Mouse (Mus musculus) monocyte, adult 5-6 weeks (primary cell): ENCODE results near the gene Vav2. TPM values are rescaled to one million over a fixed set of nuclear protein-coding genes. Genes with fewer than 3 reads are reported as not detected.

Experiments
- ATAC-seq: fragments of 153-309, 156-312 bp; replicated peaks from 2 replicates; pipeline ENCODE4 v1.8.0; 2017; ENCODE audit warnings: mild to moderate bottlenecking; ENCODE audit not compliant: low TSS enrichment, insufficient number of reproducible peaks, severe bottlenecking, poor library complexity, low FRiP score
- total RNA-seq: library from RNA; stranded (forward); fragments of 200-1000, 200-491, 200-594 nt; gene quantifications from 3 replicates; pipeline ENCODE4 v1.2.3, GENCODE M21; 2017

Vav2 gene
- total RNA-seq, 1 experiment from 2014 or later: 18.0 TPM

- no peak for ATAC-seq
Observed at GRCm38 (mm10) chr2:27413936-27414657, 12.7 kb downstream of the Vav2 start.

DNA sequence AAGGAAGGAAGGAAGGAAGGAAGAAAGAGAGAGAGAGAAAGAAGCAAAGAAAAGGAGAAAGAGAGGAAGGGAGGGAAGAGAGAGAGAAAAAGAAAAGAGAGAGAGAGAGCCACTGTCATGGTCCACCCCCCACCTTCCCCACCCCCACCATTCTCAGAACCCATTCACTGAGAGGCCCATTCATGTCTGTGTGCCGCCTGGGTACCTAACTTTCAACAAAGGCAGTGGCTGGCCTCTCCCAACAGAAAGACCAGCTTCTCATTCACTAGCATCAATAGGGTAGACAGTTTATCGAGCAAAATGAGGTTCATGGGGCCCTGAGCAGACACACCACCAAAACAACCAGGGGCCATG is 13.3 kb downstream of the Vav2 start:
- ATAC-seq: no peak

GRCm38 (mm10) chr2:27412245-27412800 is 14.5 kb downstream of the Vav2 start:
- no peak for ATAC-seq

DNA sequence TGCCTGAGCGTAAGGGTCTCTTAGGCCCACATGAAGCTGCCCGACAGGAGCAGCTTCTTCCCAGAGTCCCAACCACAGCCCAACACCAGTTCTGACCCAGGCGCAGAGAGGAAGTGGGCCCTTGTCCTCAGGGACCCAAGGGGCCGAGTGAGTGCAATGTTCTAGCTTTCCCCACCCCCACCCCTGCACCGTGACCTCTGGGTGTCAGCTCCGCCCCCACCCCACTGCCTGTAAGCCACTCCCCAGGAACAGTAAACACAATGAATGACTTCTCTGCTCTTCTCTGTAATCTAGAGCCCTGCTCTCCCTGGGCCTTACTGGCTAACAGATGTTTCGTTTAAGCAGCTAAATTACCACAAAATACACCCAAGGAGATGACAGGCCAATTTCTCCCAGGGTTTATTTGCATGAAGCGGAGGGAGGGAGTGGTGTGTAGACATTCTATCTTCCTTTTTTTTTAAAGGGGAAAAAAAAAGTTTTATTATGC is 15.1 kb downstream of the Vav2 start:
- peak; percentile 68 for ATAC-seq

GRCm38 (mm10) chr2:27410518-27411140 is 16.2 kb downstream of the Vav2 start:
- ATAC-seq: no peak

- no peak for ATAC-seq
Observed at GRCm38 (mm10) chr2:27408194-27408593, 18.6 kb downstream of the Vav2 start.

DNA sequence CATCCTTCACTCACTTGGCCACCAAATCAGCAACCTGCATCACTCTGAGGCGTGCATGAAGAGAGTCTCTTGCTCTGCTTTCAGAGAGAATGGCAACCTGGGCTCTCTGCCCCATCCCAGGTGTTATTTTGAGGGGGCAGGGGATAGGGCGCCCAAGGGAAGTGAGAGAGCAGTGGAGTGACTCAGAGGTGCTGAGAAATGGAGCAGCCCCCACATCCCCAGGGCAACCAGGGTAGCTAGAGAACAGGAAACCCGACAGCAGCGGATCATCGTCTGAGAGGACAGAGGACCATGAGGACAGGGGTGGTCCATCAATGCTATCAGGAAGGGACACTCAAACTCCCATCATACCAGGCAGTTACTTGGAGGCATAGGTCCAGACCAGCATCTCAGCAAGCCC is 19.9 kb downstream of the Vav2 start:
- ATAC-seq: no peak

- ATAC-seq: peak; percentile 48
Observed at GRCm38 (mm10) chr2:27405094-27405884, 21.5 kb downstream of the Vav2 start.

DNA sequence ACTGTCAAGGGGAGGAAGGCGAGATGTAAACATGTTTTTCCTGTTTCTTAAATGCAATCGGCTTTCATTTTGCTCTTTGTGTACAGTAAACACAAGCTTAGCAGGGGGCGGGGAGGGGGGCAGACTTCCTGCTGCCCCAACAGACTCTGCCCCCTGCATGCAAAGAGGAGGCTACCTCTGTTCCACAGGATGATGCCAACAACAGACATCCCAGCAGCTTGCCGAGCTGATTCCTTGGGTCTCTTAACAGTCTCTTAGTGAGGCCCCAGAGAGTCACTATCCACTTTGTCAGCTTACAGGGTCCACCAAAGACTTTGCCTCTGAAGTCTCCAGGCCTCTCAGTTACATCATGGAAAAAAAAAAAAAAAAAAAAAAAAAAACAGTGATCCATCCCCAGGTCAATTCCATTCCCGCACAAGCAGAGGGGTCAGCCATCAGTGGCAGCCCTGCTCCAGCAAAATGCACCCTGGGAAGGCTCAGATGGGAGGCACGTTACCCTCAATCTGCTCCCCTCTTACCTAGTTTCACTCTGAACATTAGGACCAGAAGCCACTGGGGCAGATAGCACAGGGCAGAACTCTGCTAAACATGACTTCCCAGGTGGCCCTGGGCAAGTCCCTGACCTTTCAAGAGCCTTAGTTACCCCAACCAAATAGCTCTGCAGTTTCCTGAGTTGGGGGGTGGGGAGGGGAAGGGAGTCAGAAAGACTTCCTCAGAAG is 22.3 kb downstream of the Vav2 start:
- ATAC-seq: 0 out of 2 replicates have a peak, but pooled peaks have one; percentile 23

DNA sequence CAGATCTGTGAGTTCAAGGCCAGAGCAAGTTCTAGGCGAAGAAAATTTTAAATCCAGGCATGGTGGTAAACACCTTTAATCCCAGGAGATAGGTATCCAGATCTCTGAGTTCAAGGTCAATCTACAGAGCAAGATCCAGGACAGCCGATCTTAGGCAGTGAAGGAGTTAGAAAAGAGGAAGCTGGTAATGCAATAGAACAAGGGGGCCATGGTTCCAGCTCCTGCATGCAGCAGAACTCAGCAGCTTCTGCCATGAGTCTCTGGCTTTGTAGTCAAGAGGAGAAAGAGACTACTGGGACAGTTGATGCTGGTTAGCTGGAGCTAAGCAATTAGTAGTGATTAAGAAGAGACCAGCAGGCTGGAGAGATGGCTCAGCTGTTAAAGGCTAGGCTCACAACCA is 25.3 kb downstream of the Vav2 start:
- ATAC-seq: 0 out of 2 replicates have a peak, but pooled peaks have one; percentile 51

DNA sequence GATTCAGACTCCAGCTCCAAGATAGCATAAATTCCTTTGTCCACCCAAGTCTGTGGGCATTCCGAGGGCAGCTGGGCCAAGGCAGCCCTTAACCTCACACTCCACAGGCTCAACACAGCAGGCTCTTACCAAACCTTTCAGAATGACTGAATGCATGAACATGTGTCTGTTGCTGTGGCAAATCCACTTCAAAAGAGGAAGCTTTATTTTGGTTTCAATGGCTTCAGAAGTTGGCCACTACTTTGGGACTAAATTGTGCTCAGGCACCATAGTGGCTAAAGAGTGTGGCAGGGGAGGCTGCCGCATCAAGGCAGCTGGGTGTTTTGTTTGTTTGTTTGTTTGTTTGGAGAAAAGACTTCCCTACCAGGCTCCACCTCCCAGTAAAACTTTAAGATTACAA is 26.8 kb downstream of the Vav2 start:
- no peak for ATAC-seq

GRCm38 (mm10) chr2:27396656-27397440 is 30.0 kb downstream of the Vav2 start:
- no peak for ATAC-seq

DNA sequence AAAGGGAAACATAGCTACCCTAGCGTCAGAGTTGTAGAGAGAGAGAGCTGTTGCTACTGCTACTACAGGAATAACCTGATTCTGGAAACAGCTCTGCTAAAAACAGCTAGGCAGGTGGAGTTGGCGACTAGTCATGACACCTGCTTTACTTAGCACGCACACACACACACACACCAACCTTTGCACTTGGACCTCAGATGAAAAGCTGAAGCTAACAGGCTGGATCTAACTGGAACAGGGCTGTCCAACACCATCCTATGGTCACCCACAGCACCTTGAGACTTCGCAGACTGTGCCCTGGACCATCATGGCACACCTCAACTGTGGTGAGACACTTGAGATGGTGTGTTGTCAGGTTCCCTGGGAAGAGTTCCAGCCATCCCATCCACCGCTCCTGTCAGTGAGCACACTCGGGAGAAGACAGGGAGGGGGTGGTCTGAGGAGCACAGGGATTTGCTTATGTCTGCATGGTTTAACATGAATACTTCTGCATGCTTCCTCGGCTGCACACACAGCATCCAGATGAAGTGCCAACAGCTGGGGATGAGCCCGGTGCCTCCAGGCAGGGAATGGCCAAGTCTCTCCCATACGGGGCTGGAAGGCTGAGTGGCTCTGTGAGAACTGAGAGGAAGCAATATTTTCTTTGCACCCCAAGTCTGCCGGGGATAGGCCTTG is 32.5 kb downstream of the Vav2 start:
- ATAC-seq: no peak

- ATAC-seq: no peak
Observed at GRCm38 (mm10) chr2:27392278-27392677, 34.6 kb downstream of the Vav2 start.

- ATAC-seq: no peak
Observed at GRCm38 (mm10) chr2:27390775-27391174, 36.1 kb downstream of the Vav2 start.

DNA sequence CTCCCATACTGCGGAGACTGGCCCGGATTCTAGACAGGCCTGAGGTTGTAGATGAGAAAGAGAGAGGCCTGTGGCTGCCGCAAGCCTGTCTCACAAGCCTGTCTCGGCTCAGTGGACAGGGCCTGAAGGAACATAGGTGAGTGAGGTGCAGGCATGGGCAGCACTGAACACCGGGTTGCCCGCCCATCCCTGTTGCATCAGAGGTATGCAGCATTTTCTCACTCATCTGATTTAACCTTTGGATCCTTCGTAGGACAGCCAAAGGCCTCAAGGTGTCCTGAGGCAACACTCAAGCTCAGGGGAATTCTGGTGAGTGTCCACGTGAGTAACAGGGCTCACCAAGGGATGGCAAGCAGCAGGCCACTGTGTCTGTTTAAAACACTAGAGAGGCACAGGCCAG is 36.5 kb downstream of the Vav2 start:
- no peak for ATAC-seq
